Mouse (Mus musculus) liver, embryonic 14.5 days (tissue): ENCODE measurements around the gene Sh3glb1.

Experiments
- CTCF ChIP-seq: IDR thresholded peaks from 2 replicates; pipeline ENCODE4 v1.5.1; 2016; ENCODE audit warnings: antibody characterized with exemption, low read depth, control low read depth
- EP300 ChIP-seq: IDR thresholded peaks from 2 replicates; pipeline ENCODE4 v1.6.1; 2016; ENCODE audit warnings: antibody characterized with exemption, low read depth

- TF ChIP-seq CTCF, result no peak
- no peak for TF ChIP-seq EP300
Measured at GRCm38 (mm10) chr3:144679137-144679536, 41.0 kb downstream of the Sh3glb1 start.
